ENCODE assay signal across 10 mouse cellular contexts in the genomic region with DNA sequence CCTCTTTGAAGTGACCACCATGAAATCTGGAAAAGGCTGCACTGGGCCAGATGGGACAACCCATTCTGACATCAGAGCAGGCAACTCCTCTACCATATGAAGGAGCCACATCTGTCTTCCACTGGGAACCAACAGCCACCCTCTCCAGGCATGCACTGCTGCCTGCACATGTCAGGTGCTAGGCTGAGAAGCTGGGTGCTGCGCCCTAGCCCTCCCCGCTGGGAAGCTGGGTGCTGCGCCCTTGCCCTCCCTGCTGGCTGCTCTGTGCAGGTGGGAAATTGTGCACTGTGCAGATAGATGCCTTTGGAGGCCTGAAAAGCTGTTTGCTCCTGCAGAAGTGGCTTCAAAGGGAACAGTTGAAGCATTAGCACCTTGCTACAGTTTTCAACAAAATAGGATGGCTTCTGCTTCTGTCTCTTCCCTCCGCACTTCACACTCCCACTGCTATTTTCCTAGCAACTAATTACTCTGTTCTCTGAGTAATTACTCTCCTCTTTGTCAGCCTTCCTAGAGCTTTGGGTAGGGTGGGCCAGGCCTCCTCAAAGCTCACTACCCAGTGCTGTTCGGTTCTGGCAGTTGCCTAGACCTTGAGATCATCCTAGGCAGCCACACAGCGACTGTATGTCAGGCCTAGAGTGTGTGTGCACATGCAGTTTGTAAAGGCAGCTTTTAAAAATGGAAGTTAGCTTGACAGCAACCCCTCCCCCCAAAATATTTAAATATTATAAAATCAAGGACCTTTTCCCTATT.
DNase-seq lines count a peak whose midpoint lies in the region; ATAC-seq and TF ChIP-seq lines count a peak whose summit lies in the region.
"Had no signal": no experiment of that assay in that cellular context is flagged by ENCODE, and none has a peak within 500 bp of the region (broad histone marks: within the 10 kb centered on the region; RNA-seq: fewer than 3 reads in every experiment).

No protein-coding gene starts in this region.

- WGBS in heart, embryonic 12.5 days: 88% methylated on average over 6 of the region's 6 CpGs
- WGBS in neural tube, embryonic 14.5 days: 71% methylated on average over 6 of the region's 6 CpGs

- H3K4me1 ChIP-seq in heart, embryonic 12.5 days (replicated peaks): peaks cover 16% of the 10 kb centered on the region
- no peaks in the 10 kb centered on the region for H3K4me1 ChIP-seq in neural tube, embryonic 14.5 days (ENCODE audit: control insufficient read depth, insufficient read depth, low read length)

- no peak for TF ChIP-seq POLR2A in brain, embryonic 14.5 days (IDR thresholded peaks at IDR 0.05; ENCODE audit: borderline replicate concordance, extremely low read depth, insufficient read depth, insufficient read length, poor library complexity, severe bottlenecking)

- no peak for ATAC-seq in heart, embryonic 12.5 days (ENCODE audit: insufficient number of reproducible peaks, low FRiP score)
- 0 out of 2 replicates have a peak, but pooled peaks have one; percentile 44 for ATAC-seq in neural tube, embryonic 14.5 days (ENCODE audit: low read depth)

- no peak overlapping the region for H3K4me2 ChIP-seq in heart, embryonic 12.5 days
- no peak overlapping the region for H3K4me2 ChIP-seq in neural tube, embryonic 14.5 days (ENCODE audit: low read depth, low read length)
- H3K4me2 ChIP-seq: liver, embryonic 13.5 days had no signal

- H3K36me3 ChIP-seq in heart, embryonic 12.5 days: peaks cover 60% of the 10 kb centered on the region
- H3K36me3 ChIP-seq in neural tube, embryonic 14.5 days (ENCODE audit: control insufficient read depth, insufficient read depth, low read length): peaks cover 3% of the 10 kb centered on the region; the same call in 1 of the 2 replicates

- H3K4me3 ChIP-seq in heart, embryonic 12.5 days: no peak overlapping the region
- no peak overlapping the region for H3K4me3 ChIP-seq in neural tube, embryonic 14.5 days (ENCODE audit: low read depth, low read length)
- H3K4me3 ChIP-seq: liver, embryonic 13.5 days had no signal

- H3K27me3 ChIP-seq in heart, embryonic 12.5 days (replicated peaks): no peaks in the 10 kb centered on the region
- H3K27me3 ChIP-seq in neural tube, embryonic 14.5 days (ENCODE audit: control insufficient read depth, insufficient read depth, low read length): no peaks in the 10 kb centered on the region
- H3K27me3 ChIP-seq: liver, embryonic 13.5 days had no signal

- H3K9ac ChIP-seq in heart, embryonic 12.5 days: no peak overlapping the region; the same call in 1 of the 2 replicates
- no peak overlapping the region for H3K9ac ChIP-seq in neural tube, embryonic 14.5 days (replicated peaks; ENCODE audit: low read depth, low read length)
- H3K9ac ChIP-seq: liver, embryonic 13.5 days had no signal

- DNase-seq in heart, adult 8-10 months (ENCODE audit: low spot score): no peak
- DNase-seq in left cerebral cortex, adult 9 months (ENCODE audit: low spot score in 2 of 2): peak; percentile 35 to 74
- DNase-seq in left cerebral cortex, postnatal 25 days (ENCODE audit: low spot score in 2 of 2): no peak
- DNase-seq in brain, embryonic 14.5 days (ENCODE audit: low read depth): peak; percentile 31
- no peak for DNase-seq in gastrocnemius, postnatal 4 days (ENCODE audit: low spot score in 2 of 2)
- DNase-seq in urinary bladder, postnatal 14 days (ENCODE audit: low spot score): no peak
- DNase-seq: cerebellum, adult 2 months; liver, embryonic 13.5 days had no signal

- no peak for TF ChIP-seq CTCF in brain, embryonic 14.5 days (IDR thresholded peaks at IDR 0.05; ENCODE audit: borderline replicate concordance, extremely low read depth, insufficient read depth, insufficient read length)

- H3K27ac ChIP-seq in heart, embryonic 12.5 days (ENCODE audit: poor library complexity, severe bottlenecking): 0 out of 2 replicates have a peak overlapping the region, but pooled peaks have one; percentile 13
- no peak overlapping the region for H3K27ac ChIP-seq in neural tube, embryonic 14.5 days (ENCODE audit: low read depth, low read length)
- H3K27ac ChIP-seq: liver, embryonic 13.5 days had no signal

- H3K9me3 ChIP-seq in heart, embryonic 12.5 days (replicated peaks): no peaks in the 10 kb centered on the region
- no peaks in the 10 kb centered on the region for H3K9me3 ChIP-seq in neural tube, embryonic 14.5 days (ENCODE audit: control insufficient read depth, low read length)
- H3K9me3 ChIP-seq: liver, embryonic 13.5 days had no signal

- intact Hi-C loops in left cerebral cortex, postnatal 25 days (cut with DNase I): no loop called here

Comparison
In these comparisons a context has a peak if more than half of its experiments do, and no peak if none do; other contexts are left out.
1. DNase-seq: peak in left cerebral cortex, adult 9 months (2 of 2) and brain, embryonic 14.5 days (single experiment); none in heart, adult 8-10 months (single experiment), left cerebral cortex, postnatal 25 days (0 of 2), gastrocnemius, postnatal 4 days (0 of 2) and urinary bladder, postnatal 14 days (single experiment).